Mouse (Mus musculus) layer of hippocampus, postnatal 10 days (tissue): ENCODE results near the gene Krtap4-16. TPM values are rescaled to one million over a fixed set of nuclear protein-coding genes. Genes with fewer than 3 reads are reported as not detected.
"Not testable (repeated sequence)": the region's sequence is repeated elsewhere in the genome, so short reads cannot be mapped to it uniquely, and the experiment has no call there.

ENCODE experiments used
- DNase-seq, 2 experiments: peaks; one replicate each; pipeline ENCODE4 v3.0.0; 2021; ENCODE audit warnings: low spot score in 2 of 2
- long read RNA-seq: library from polyadenylated mRNA; stranded (forward); transcript quantifications from one replicate; pipeline ENCODE4 v2.0.0, GENCODE M21; 2023
- total RNA-seq, 2 experiments: library from RNA; stranded (reverse); gene quantifications; 2 replicates each; pipeline ENCODE4 v1.2.3; 2021

The Krtap4-16 gene
- total RNA-seq, result not detected
- long read RNA-seq, result 0 reads

DNA sequence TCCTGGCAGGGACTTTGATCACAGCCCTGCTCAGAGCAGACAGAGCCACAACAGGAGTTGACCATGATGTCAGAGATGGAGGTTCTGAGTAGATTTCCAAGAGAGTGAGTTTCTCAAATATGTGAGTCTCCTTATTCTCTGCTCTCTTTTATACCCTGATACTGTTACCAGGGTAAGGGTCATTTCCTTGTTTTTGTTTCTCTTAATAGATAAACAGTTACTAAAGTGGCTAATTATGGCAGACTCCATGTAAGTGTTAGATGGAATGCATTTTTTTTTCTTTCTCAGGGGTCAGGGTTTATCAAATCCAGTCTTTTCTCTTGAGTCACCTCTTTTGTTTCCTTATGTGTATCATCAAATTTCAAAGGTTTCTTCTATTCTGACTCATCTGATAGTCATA is at the start of gene Krtap4-16:
TSS of gene Krtap4-16 (minus strand) at position 101 of the 400 bp plus-strand sequence.
- DNase-seq, result no peak

DNA sequence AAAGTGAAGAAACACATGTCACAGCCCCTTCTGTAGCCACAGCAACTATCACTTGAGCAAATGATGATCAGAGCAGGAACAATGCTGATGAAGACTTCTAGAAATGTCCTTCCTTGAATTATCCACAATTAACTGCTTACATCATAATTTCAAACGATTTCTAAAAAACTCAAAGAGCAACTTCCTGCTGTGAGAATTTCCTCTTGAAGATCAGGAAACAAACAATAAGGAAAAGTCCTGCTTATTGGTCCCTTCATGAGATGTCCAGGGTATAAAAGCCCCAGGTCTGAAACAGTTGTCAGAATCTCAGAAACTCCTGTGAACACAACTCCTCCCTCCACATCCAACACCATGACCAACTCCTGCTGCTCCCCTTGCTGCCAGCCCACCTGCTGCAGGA is 27.5 kb upstream of the Krtap4-16 start, which contains the start of gene Gm11567:
TSS of gene Gm11567 (plus strand) at position 301 of the 400 bp plus-strand sequence.
- not testable (repeated sequence) for DNase-seq

DNA sequence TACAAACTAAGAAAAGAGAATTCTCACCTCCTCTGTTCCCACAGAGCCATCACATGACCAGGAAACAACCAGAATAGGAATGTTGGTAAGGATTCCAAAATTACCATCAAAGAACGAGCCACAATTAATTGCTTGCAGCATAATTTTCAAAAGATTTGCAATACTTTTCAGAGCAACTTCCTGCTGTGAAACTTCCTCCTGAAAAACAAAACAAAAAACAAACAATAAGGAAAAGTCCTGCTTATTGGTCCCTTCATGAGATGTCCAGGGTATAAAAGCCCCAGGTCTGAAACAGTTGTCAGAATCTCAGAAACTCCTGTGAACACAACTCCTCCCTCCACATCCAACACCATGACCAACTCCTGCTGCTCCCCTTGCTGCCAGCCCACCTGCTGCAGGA is 21.7 kb upstream of the Krtap4-16 start, which contains the start of gene Krtap9-1:
TSS of gene Krtap9-1 (plus strand) at position 301 of the 400 bp plus-strand sequence.
- not testable (repeated sequence) for DNase-seq

DNA sequence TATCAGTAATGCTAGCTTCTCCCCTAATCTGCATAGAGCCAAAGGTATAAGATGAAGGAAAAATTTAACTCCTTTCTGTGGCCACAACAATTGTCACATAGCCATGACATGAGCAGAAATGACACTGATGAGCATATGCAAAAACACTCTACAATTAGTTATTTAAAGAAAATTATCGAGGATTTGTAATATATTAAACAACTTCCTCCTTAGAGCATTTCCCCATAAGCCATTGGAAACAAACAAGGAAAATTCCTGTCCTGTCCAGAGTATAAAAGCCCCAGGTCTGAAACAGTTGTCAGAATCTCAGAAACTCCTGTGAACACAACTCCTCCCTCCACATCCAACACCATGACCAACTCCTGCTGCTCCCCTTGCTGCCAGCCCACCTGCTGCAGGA is 12.8 kb upstream of the Krtap4-16 start, which contains the start of gene Gm11559:
TSS of gene Gm11559 (plus strand) at position 301 of the 400 bp plus-strand sequence.
- not testable (repeated sequence) for DNase-seq

DNA sequence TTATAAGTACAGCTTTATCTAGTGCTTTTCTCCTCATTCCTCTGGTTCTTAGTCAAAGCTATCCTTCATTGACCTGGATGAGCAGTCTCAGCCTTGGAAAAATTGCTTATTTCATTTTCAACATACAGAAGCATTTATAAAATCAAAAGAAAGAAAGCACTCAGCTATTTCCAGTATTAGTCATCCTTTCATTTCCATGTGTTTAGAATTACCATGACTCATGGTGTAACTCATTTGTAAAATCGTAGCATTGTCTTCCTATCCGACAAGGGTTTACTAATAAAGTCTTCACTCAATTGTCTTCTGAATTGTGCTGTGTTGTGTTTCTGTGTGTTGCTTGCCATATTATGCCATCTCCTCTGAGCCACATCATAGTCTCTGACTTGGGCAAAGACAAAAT is 7.4 kb upstream of the Krtap4-16 start:
- DNase-seq, result no peak

DNA sequence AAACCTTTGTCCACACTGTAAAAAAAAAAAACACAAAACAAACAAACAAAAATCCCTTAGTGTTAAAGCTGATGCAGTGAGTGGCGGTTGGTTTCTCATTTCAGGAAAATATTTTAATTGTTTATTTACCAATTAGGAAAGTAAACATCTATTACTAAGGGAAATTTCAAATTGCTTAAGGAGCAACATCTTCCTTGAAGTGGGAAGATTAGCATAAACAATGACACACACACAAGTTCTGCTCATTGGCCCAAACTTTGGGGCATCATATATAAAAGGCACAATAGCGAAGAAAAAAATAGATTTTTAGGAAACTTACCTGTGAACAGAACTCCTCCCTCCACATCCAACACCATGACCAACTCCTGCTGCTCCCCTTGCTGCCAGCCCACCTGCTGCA is 6.2 kb upstream of the Krtap4-16 start, which contains the start of gene Gm11568:
TSS of gene Gm11568 (plus strand) at position 301 of the 400 bp plus-strand sequence.
- no peak for DNase-seq

DNA sequence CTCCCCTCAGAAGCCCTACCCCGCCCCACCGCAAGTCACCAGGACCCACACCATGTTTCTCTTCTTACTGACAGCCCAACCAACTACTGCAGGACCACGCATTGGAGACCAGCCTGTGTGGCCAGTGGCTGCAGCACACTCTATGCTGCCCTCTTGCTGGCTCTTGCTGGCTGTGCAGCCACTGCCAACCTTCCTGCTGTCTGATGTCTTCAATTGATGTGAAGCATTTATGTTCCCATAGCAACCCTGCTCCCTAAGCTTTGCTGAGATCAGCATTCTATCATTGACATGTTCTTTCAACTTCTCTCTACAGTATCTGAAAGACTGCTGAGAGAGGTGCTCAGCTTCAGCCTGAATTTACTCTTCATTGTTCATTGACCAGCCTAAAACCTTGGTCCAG is 2.7 kb upstream of the Krtap4-16 start:
- DNase-seq, result peak; percentile 5 to 18

DNA sequence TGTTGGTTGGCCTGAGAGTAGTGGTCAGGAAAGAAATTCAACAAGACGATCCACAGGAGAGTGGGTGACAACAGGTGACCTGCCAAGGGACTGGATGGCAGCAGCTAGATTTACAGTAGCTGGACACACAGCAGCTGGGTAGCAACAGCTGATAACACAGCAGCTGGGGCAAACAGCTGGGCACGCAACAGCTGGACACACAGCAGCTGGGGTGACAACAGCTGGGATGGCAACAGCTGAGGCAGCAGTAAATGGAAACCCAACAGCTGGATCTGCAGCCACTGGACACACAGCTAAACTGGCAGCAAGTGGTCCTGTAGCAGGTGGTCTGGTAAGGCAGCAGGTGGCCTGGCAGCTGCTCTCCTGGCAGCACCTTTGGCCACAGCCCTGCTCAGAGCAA is 4.7 kb downstream of the Krtap4-16 start:
- no peak for DNase-seq

DNA sequence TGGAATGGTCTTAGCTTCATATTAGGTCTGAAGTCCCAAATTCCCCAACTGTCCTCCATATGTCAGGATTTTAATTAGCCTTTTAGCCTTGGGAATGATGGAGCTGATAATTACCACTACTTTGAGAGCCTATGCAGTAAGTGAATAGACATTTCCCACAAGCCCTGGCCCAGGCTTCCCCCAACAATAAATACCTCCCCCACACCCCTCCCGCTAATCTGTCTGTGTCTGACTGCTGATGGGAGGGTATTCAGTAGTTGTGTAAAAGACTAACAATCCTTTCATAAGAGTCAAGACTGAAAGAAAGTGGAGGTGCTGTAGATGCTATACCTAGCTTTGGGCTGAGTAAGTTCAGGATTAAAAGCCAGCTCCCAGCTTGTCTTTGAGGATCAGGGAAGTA is 9.2 kb downstream of the Krtap4-16 start:
- no peak for DNase-seq

DNA sequence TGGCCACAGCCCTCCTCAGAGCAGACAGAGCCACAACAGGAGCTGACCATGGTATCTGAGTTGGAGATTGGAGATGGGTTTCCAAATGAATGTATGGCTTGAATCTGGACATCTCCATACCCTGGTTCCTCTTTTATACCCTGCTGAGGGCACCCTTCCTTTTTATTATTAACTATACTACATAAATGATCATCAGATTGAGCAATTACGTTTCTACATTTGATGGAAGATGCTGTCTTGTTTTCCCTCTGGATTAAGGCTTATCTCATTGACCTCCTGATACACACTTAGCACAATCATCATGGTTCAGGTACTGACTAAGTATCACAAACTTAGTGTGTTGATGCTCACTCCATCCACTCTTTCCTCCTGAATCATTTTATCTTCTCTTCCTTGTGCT is 13.4 kb downstream of the Krtap4-16 start, which contains the start of gene 2300003K06Rik:
TSS of gene 2300003K06Rik (minus strand) at position 101 of the 400 bp plus-strand sequence.
- DNase-seq, result no peak

DNA sequence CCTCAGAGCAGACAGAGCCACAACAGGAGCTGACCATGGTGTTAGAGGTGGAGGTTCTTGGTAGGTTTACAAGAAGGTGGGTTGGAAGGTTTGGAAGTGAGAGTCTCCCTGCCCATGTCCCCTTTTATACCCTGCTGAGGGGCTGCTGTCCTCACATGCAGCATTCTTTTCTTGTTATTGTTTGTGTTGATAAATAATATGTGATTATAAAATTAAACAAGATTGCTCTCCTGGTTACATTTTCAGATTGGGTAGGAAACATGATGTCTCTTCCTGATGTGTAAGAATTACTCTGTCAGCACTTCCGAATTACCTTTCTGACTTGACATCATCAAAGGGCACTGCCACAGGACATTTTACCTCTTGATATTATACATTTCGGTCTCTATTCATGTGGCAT is 35.8 kb downstream of the Krtap4-16 start, which contains the start of gene Gm11564:
TSS of gene Gm11564 (minus strand) at position 101 of the 400 bp plus-strand sequence.
- DNase-seq, result not testable (repeated sequence)

DNA sequence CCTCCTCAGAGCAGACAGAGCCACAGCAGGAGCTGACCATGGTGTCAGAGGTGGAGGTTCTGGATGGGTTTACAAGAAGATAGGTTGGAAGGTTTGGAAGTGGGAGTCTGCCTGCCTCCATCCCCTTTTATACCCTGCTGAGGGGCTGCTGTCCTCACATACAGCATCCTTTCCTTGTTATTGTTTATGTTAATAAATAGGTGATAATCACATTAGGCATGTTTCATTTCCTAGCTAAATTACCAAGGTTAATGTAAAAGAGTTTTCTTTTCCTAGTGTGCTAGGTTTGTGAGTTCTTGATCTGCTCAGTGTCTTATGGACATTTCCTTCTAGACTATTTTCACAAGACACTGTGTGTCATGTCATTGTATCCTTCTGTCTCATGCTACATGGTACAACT is 41.6 kb downstream of the Krtap4-16 start, which contains the start of gene Krtap4-13:
TSS of gene Krtap4-13 (minus strand) at position 101 of the 400 bp plus-strand sequence.
- DNase-seq, result not testable (repeated sequence)

DNA sequence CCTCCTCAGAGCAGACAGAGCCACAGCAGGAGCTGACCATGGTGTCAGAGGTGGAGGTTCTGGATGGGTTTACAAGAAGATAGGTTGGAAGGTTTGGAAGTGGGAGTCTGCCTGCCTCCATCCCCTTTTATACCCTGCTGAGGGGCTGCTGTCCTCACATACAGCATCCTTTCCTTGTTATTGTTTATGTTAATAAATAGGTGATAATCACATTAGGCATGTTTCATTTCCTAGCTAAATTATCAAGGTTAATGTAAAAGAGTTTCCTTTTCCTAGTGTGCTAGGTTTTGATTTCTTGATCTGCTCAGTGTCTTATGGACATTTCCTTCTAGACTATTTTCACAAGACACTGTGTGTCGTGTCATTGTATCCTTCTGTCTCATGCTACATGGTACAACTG is 47.1 kb downstream of the Krtap4-16 start, which contains the start of gene Gm11554:
TSS of gene Gm11554 (minus strand) at position 101 of the 400 bp plus-strand sequence.
- DNase-seq, result not testable (repeated sequence)

Other genes starting within 250 kb of the Krtap4-16 start
- gene Gm11938, start 248.3 kb downstream of the Krtap4-16 start, total RNA-seq, result not detected
- gene Gm11937, start 241.4 kb downstream of the Krtap4-16 start, total RNA-seq, result not detected
- not detected for gene Krtap2-4, start 236.8 kb downstream of the Krtap4-16 start, total RNA-seq
- not detected for gene Gm11562, start 231.2 kb downstream of the Krtap4-16 start, total RNA-seq
- not detected for gene Krtap4-1, start 223.4 kb downstream of the Krtap4-16 start, total RNA-seq
- not detected for gene Krtap4-2, start 216.5 kb downstream of the Krtap4-16 start, total RNA-seq
- not detected for gene Krtap4-7, start 207.5 kb downstream of the Krtap4-16 start, total RNA-seq
- gene Gm11555, start 201.4 kb downstream of the Krtap4-16 start, total RNA-seq, result not detected
- not detected for gene Gm11563, start 192.6 kb downstream of the Krtap4-16 start, total RNA-seq
- not detected for gene Krtap4-6, start 185.6 kb downstream of the Krtap4-16 start, total RNA-seq
- not detected for gene Gm14190, start 160.9 kb downstream of the Krtap4-16 start, total RNA-seq
- gene Gm14180, start 117.3 kb downstream of the Krtap4-16 start, total RNA-seq, result not detected
- not detected for gene Gm11595, start 78.7 kb downstream of the Krtap4-16 start, total RNA-seq
- gene Krtap4-8, start 70.9 kb downstream of the Krtap4-16 start, total RNA-seq, result not detected
- gene Krtap4-9, start 66.4 kb downstream of the Krtap4-16 start, total RNA-seq, result not detected
- not detected for gene Gm11596, start 58.1 kb downstream of the Krtap4-16 start, total RNA-seq
- not detected for gene Gm11569, start 52.7 kb downstream of the Krtap4-16 start, total RNA-seq
- not detected for gene Gm11554, start 47.2 kb downstream of the Krtap4-16 start, total RNA-seq
- gene Krtap4-13, start 41.7 kb downstream of the Krtap4-16 start, total RNA-seq, result not detected
- gene Gm11564, start 35.9 kb downstream of the Krtap4-16 start, total RNA-seq, result not detected
- gene 2300003K06Rik, start 13.5 kb downstream of the Krtap4-16 start, total RNA-seq, result not detected
- not detected for gene Gm11568, start 6.3 kb upstream of the Krtap4-16 start, total RNA-seq
- not detected for gene Gm11559, start 12.9 kb upstream of the Krtap4-16 start, total RNA-seq
- gene Krtap9-1, start 21.8 kb upstream of the Krtap4-16 start, total RNA-seq, result not detected
- gene Gm11567, start 27.6 kb upstream of the Krtap4-16 start, total RNA-seq, result not detected
- gene Krtap31-1, start 56.3 kb upstream of the Krtap4-16 start, total RNA-seq, result not detected
- not detected for gene Gm11565, start 63.1 kb upstream of the Krtap4-16 start, total RNA-seq
- not detected for gene Krtap31-2, start 84.7 kb upstream of the Krtap4-16 start, total RNA-seq
- gene Krtap9-5, start 96.9 kb upstream of the Krtap4-16 start, total RNA-seq, result not detected
- gene Krtap29-1, start 127.4 kb upstream of the Krtap4-16 start, total RNA-seq, result not detected
- gene Krtap16-1, start 135.0 kb upstream of the Krtap4-16 start, total RNA-seq, result not detected
- not detected for gene Krtap17-1, start 142.4 kb upstream of the Krtap4-16 start, total RNA-seq
- gene Krt33a, start 164.6 kb upstream of the Krtap4-16 start, total RNA-seq, result not detected
- gene Krt33b, start 178.3 kb upstream of the Krtap4-16 start, total RNA-seq, result not detected
- gene Krt34, start 189.9 kb upstream of the Krtap4-16 start, total RNA-seq, result not detected
- gene Krt31, start 198.9 kb upstream of the Krtap4-16 start, total RNA-seq, result not detected
- gene Krt32, start 236.6 kb upstream of the Krtap4-16 start, total RNA-seq, result not detected
- gene Krt35, start 244.6 kb upstream of the Krtap4-16 start, total RNA-seq, result not detected